Mouse (Mus musculus) central nervous system, embryonic 14 days (tissue): ENCODE results near the gene 2510009E07Rik. TPM values are rescaled to one million over a fixed set of nuclear protein-coding genes. Genes with fewer than 3 reads are reported as not detected.

Experiments
- polyA plus RNA-seq: library from polyadenylated mRNA; depleted of rRNA; stranded (reverse); fragments of >200 nt; gene quantifications from 2 replicates; pipeline ENCODE4 v1.2.3, GENCODE M21; 2012; rRNA removed

2510009E07Rik gene
- polyA plus RNA-seq: 34.6 and 35.7 TPM in 2 replicates

DNA sequence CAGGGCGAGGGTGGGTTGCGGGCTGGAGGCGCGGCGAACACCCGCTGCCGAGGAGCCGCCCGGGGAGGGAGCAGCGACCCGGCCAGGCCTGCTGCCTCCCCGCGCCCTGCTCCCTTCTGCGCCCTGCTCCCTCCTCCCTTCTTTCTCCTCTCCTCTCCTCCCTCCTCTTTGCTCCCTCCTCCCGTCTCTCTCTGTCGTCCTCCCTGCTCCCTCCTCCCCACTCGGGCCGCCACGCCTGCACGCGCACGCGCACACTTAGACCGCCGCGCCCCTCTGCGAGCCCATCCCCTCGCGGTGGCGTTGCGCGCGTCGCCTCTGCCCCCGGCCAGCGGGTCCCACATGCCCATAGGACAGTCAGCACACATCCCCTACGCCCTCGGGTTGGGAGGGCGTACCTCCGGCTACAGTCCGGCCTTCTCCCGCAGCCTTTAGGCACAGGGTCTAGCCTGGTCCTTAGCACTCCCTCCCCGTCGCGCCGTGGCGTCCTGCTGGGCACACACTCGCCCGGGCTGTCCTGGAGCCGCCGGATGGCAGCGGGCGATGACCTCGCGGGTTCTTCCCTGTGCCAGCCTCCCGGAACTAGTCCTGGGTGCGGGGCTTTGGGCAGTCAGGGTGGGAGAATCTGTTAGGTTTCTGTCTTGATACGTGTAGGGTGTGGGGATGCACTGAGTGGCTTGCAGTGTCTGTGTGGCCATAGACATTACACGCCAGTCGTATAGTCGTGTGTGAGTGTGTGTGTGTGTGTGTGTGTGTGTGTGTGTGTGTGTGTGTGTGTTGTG, at the start of gene 2510009E07Rik:
TSS of gene 2510009E07Rik (minus strand) at position 203 of the 779 bp plus-strand sequence.

Other genes with a start within 250 kb of the 2510009E07Rik start
- gene Ehhadh, start 93.1 kb upstream of the 2510009E07Rik start, polyA plus RNA-seq: 1.8 and 2.8 TPM in 2 replicates
- gene Map3k13, start 99.7 kb upstream of the 2510009E07Rik start, polyA plus RNA-seq: 7.9 and 8.4 TPM in 2 replicates